Mouse (Mus musculus): ENCODE data around the gene Srrm4.
"Not testable (repeated sequence)": the region's sequence is repeated elsewhere in the genome, so short reads cannot be mapped to it uniquely, and the experiment has no call there.

Gene Srrm4

DNA sequence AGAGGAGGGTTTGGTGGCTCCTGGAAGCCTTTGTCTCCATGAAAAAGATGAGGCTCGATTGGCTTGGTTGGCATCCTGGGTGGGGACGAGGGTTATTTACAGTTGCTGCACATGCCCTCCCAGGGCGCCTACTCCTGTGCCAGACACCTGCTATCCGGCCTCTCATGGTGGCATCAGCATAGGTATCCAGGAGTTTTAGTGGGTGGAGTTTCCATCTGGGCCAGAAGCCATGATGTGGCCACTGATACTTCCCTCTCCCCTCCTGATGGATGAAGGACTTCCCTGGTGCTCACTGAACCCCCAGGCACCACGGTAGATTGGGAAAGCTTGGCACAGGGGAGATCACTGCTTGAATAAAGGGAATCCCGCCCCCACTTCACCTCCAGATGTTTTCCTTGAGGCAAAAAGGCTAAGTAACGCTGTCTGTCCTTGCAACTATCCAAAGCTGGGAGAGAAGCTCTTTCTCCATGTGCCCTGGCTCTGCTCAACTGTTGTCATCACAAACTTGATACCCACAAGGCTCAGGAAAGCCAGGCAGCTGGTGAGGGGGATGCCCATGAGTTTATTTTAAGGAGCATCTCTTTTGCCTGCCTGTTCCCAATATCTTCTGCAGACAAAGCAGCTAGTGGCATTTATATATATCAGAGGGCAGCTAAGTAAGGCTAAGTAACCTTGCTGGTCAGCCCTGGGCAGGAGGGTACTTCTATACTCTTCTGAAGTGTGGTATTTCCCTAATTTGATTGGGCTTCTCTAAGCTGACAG is 148.7 kb downstream of the Srrm4 start:
- no peak for DNase-seq (ENCODE audit: low read depth, low spot score)

- DNase-seq (ENCODE audit: low read depth, low spot score) = no peak
Observed at GRCm38 (mm10) chr5:116440251-116440650, 151.4 kb downstream of the Srrm4 start.

GRCm38 (mm10) chr5:116438328-116438727 is 153.3 kb downstream of the Srrm4 start:
- DNase-seq (ENCODE audit: low read depth, low spot score) = no peak

GRCm38 (mm10) chr5:116436117-116436516 is 155.5 kb downstream of the Srrm4 start:
- no peak for DNase-seq (ENCODE audit: low read depth, low spot score)

DNA sequence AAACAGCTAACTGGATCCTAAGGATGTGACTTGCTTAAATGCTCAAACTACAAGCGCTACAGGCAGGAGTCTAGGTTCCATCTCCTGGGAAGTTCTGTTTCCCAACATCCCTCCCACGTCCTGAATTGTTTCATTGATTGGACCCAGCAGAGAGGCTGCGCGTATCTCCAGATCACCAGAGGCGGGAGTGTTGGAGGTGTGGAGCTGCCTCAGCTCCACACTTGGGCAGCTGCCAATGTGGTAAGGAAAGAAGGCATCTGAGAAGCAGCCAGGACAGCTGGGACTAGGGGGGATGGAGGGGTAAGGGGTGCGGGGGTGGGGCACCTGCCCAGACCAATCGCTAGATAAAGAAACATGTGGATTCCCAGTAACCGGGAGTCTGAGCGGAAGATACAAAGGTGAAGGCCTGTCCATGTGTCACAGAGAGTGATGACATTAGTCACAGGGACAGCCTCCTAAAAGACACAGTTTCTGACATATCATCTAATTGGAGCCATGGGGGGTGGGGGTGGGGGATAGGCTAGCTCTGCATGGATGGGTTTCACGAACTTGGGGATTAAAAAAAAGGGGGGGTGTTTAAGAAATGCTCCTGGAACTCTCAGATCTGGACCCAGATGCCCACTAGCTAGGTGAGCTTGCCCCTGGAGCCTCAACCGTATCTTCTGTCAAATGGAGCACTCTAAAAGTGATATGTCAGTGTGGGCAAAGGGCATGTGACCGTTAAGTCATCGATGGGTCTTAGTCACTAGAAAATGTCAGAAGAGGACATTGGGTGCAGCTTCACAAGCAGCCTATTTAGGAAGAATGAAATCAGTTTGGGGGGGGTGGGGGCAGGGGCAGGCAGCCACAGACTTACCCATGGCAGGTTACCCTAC is 156.4 kb downstream of the Srrm4 start:
- no peak for DNase-seq (ENCODE audit: low read depth, low spot score)

DNA sequence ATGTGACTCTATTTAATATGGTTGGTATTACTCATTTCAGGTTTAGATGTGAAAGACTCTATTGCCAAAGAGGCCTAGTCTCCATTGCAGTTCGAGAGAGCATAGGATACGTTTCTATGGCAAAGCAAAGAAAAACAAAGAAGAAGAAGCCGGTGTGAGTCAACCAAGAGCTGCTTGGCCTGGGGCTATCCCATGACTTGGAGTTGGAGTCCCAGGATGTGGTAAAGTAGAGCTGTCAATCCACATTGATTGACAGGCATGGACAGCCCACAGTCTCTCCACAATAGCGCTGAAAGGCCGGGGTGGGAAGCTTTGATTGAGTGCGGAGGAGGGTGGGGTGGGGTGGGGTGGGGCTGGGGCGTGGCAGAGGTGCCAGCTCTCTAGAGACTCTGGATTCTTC is 158.7 kb downstream of the Srrm4 start:
- no peak for DNase-seq (ENCODE audit: low read depth, low spot score)

DNA sequence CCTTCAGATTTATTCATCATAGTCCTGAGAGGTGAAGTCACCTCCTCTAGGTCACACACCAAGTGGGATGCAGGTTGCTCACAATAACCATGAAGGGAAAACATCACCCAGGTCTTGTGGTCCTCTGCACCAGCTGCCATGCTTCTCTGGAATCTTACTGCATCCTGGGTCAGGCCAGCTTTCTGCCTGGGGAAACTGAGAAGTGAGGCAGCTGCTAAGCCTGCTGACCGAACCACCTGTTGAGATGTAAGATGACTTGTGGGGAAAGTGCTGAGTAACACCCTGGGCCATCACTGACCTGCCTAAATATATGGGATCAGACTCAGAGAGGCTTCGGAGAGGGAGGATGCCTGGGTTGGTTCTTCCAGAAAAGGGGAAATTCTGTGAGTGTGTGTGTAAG is 164.9 kb downstream of the Srrm4 start:
- DNase-seq (ENCODE audit: low read depth, low spot score) = no peak

DNA sequence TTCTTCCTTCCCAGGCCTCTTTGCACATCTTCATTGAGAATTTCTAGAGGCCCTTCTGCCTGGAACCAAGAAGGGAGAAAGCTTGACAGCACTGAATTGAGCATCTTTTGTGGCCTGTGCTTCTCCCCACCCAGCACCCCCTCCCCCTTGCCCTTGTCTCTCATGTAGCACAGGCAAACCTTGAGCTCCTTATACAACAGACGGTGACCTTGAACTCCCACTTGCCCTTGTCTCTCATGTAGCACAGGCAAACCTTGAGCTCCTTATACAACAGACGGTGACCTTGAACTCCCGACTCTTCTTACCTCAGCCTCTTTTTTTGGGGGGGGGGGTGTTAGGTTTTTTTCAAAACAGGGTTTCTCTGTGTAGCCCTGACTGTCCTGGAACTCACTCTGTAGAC is 165.9 kb downstream of the Srrm4 start:
- not testable (repeated sequence) for DNase-seq (ENCODE audit: low read depth, low spot score)

DNA sequence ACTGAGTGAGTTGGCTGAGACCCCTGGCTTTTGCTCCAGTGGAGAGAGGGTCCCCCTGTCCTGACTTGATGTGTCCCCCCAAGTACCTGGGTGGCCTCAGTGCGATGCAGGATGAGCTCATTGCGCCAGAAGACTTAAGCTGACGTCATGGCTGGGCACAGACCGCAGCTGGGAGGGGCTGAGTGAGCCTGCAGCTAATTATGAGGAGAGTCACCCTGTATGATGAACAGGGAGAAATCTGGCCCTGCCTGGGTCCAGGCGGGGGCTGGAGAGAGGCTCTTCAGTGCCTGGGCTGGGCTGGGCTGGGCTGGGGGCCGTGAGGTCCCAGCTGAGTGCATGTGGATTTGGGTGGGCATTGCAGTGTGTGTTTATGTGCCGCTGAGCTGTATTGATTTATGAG is 166.3 kb downstream of the Srrm4 start:
- DNase-seq (ENCODE audit: low read depth, low spot score) = no peak

DNA sequence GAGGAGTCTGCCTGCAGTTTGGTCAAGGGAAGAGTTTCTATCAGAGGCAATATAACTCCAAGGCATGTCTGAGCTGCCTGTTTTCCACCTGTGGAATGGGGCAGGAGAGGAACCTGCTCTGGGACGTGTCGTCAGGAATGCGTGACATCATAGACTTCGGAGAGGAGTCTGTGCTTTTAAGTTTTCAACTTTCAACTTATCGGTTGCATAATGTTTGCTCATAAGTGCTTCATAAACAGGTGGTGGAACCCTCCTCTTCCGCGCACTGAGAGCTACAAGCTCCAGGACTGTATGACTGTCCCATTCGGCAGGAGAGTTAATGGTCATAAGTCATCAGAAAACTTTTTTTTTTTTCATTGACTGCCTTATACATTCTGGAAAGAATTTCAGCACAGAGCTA is 167.9 kb downstream of the Srrm4 start:
- no peak for DNase-seq (ENCODE audit: low read depth, low spot score)

DNA sequence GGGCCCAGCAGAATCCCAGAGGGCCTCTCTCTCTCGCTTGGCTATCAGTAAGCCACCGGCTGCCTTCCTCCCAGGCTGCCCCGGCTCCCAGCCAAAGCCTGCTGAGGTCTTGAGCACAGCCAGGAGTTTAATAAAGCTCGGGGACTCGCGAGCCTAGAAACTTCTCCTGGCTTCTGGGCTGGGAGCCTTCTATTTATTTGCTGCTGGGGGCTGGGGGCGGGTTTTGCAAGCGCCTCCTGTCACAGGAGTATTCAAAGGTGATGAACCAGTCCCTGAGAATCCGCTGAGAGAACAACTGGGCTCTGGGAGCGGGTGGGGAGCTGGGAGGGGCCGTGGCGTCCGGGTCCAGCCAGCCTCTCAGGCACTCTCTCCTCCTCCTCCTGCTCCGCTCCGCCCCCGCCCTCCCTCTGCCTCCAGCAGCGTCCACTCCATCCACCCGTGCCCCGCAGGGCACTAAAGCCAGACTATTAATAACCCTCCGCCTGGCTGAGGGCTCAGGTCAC is 168.9 kb downstream of the Srrm4 start, which contains the start of gene Hspb8:
Hspb8 (minus strand) TSS at position 166 of the 503 bp plus-strand sequence.
- no peak for DNase-seq (ENCODE audit: low read depth, low spot score)

- no peak for DNase-seq (ENCODE audit: low read depth, low spot score)
Observed at GRCm38 (mm10) chr5:116421791-116422481, 169.7 kb downstream of the Srrm4 start.

DNA sequence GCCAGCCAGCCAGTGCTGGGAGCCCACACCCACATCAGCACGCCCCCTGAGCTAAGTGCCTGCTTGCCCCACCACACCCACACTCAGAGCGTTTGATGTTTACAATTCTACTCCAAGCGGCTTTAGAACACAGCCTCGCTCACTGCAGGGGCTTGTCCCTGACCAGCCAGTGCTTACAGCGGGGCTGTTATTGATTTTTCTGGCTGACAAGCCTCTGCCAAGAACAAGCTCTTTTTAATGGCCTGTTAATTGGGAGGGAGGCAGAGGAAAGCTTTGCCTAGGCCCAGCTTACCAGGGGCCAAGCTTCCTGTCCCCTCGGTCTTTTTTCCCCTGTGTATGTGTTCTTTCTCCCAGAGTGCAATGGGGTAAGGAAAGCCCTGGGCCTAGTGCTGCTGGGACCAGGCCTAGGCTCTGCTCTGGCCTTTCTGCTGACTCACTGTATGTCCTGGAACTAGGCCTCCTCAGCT is 170.8 kb downstream of the Srrm4 start:
- DNase-seq (ENCODE audit: low read depth, low spot score) = no peak

DNA sequence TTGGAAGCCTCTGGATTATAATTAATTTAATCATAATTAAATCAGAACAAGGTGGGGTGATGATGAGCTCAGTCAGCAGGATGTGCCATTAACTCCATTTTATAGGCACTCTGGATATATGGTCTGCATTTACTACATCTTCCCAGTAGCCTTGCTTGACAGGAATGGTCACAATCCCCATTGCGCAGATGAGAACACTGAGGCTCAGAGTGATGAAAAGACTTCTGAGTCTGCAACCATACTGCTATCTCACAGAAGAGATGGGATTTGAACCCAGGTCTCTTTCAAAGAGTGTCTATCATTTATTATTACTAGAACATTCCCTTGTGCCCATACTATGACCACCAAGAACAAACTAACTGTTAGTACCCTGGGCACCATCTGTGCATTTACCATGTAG is 171.4 kb downstream of the Srrm4 start:
- DNase-seq (ENCODE audit: low read depth, low spot score) = no peak

DNA sequence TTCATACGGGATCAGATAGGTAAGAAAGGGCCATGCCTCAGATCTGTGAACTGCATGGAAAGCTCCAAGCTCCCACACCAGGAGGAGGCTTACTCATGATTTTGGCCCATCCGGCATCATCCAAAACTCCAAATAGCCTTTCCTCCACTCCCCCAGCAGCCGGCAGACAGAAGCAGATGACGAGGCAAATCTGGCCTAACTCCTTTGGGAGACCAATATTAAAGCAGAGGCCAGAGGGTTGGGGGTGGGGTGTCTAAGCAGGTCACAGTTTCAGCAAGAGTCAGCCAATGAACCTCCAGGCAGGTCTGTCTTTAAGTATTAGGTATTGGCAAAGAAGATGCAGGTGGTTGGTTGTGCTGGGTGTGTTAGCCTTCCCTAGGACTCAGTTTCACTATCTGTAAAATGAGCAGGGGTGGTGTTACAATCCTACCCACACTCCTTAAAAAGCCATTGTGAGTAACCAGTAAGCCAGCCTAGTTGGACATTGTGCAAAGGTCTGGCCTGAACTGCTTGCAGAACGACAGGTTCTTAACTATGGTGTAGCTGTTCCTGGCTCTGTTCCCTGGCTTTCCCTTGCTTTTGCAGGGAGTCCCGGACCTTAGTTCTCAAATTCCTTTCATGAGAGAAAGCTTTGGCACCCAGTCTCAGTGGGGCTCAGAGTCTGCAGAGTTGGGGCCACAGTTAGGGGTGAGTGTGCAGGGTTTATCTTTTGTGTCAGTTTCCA is 172.1 kb downstream of the Srrm4 start:
- no peak for DNase-seq (ENCODE audit: low read depth, low spot score)

DNA sequence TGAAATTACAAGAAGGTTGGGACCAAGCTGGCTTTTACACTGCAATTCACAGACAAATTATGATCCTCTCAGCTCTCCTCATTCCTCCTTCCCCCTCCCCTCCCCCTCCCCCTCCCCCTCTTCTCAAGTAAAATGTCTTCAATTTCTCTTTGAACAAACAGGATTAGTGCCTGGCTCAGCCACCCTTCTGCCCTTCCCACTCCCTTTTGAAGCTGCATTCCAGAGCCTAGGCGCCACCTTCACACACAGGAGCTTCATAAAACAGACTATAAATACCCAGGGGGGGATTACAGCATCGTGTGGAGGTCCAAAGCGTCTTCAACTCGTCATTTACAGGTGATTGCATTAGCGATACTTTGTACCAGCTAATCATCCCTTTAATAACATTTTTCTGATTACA is 175.4 kb downstream of the Srrm4 start:
- DNase-seq (ENCODE audit: low read depth, low spot score) = no peak

GRCm38 (mm10) chr5:116409689-116410590 is 181.7 kb downstream of the Srrm4 start:
- peak; percentile 80 for DNase-seq (ENCODE audit: low read depth, low spot score)

- DNase-seq (ENCODE audit: low read depth, low spot score) = no peak
Observed at GRCm38 (mm10) chr5:116408965-116409364, 182.7 kb downstream of the Srrm4 start.

- no peak for DNase-seq (ENCODE audit: low read depth, low spot score)
Observed at GRCm38 (mm10) chr5:116407936-116408335, 183.7 kb downstream of the Srrm4 start.

DNA sequence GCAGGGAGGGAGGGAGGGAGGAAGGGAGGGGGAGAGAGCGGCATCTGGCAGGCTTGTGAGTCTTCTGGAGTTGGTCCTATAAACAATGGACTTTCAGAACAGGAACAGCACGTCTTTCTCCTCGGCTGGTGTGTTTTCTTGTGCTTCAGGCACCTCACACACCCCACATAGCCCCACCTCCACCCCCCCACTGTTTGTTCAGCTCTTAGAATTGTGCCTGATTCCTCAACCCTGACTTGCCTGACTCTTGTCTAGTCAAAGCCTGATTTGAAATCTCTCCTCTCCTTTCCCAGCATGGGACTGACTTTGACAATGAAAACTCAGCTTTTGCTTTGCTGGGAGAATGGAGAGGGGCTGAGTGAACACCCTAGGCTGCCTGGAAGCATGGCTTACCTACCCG is 184.3 kb downstream of the Srrm4 start:
- DNase-seq (ENCODE audit: low read depth, low spot score) = no peak
